Mouse (Mus musculus) cerebellum, postnatal 36 days (tissue): Measurements from ENCODE around the gene Pnmt.

Source experiments
- DNase-seq, 2 experiments: peaks; one replicate each; pipeline ENCODE4 v3.0.0; 2021 to 2022; ENCODE audit warnings: mixed read lengths in 2 of 2

Pnmt gene

GRCm38 (mm10) chr11:98385638-98386585 lies at the start of gene Pnmt:
Gene Pnmt, plus strand, starts transcription at chr11:98386450.
- DNase-seq: no peak

DNA sequence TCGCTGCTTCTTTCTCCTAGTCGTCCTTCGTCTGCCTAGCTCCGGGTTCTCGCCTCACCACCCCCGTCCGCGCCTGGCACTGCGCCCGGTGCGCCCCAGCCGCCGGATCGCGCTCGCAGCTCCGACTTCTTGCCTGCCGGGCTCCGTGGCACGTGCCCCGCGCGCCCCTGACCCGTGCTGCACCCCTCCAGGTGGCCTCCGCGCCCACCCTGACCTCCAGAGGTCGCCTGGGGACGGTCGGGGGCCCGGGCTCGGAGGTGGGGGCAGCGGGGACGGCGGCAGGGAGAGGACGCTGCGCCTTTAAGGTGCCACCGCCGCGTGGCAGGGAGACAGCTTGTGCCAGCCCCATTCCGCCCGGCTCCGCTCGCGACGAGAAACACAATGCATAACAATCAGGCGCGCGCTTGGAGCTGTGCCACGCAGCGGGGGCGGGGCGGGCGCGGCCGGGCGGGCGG lies 47.7 kb upstream of the Pnmt start:
- DNase-seq: peak; percentile 85 to 86

DNA sequence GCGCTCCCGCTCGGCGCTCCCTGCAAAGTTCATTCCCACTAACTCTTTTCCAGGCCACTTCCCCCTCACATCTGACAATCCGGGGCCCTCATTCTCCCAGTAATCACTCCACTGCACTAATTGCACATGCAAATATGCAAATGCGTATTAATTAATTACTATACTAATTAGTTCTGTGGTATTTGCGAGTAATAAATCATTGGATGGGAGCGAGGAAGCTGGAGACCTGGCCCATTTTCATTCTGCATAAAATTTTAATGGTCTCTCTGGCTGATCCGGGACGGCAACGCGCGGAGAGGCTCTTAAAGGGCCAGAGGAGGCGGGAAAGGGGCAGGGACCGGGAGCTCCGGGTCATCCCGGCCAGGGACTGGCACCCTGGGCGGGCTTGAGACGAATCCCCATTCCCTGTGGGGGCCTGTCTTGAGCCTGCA lies 47.2 kb upstream of the Pnmt start:
- DNase-seq: peak; percentile 55 to 66

DNA sequence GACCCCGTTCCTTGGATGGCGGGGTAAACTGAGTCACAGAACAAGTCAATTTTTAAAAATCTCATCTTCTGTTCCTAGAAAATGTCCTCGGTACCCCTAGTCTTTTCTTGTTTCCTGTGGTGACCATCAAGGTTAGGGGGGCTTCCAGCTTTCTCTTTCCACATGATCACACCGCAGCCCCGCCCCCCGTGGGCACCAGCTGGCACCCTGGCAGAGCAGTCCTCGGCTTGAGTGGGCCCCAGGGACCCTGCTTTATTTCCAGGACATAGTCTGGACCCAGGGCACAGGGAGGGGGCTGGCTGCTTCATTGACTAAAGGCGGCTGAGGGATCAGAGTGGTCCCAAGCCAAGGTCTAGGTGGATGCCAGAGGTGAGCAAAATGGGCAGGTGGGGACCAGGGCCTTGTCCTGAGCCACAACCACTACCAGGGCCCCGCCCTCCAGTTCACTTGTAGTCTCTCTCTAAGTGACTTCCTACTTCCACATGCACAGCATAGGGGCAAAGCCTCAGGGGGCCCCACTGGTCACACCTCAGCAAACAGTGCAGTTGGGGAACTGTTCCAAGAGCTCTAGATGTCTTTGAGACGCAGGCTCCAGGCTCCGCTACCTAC lies 46.5 kb upstream of the Pnmt start:
- DNase-seq: no peak

DNA sequence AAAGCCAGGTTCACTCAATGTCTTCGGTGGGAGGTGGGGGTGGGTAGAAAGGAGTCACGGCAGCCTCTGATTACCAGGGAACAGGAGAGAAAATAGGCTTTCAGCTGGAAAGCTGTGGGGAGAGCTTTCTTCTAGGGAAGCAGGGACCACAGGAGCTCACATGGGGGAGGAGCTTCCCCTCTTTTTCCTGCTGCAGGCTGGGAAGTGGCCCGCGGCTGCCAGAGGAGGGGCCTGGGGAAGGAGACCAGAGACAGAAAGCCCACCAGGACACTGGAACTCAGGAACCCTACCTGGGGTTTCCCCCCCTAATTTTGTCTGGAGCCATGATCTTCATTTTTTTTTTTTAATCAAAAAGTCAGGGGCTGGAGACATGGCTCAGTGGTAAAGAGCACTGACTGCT lies 45.7 kb upstream of the Pnmt start:
- DNase-seq: no peak

- no peak for DNase-seq
Measured at GRCm38 (mm10) chr11:98341174-98341573, 45.1 kb upstream of the Pnmt start.

DNA sequence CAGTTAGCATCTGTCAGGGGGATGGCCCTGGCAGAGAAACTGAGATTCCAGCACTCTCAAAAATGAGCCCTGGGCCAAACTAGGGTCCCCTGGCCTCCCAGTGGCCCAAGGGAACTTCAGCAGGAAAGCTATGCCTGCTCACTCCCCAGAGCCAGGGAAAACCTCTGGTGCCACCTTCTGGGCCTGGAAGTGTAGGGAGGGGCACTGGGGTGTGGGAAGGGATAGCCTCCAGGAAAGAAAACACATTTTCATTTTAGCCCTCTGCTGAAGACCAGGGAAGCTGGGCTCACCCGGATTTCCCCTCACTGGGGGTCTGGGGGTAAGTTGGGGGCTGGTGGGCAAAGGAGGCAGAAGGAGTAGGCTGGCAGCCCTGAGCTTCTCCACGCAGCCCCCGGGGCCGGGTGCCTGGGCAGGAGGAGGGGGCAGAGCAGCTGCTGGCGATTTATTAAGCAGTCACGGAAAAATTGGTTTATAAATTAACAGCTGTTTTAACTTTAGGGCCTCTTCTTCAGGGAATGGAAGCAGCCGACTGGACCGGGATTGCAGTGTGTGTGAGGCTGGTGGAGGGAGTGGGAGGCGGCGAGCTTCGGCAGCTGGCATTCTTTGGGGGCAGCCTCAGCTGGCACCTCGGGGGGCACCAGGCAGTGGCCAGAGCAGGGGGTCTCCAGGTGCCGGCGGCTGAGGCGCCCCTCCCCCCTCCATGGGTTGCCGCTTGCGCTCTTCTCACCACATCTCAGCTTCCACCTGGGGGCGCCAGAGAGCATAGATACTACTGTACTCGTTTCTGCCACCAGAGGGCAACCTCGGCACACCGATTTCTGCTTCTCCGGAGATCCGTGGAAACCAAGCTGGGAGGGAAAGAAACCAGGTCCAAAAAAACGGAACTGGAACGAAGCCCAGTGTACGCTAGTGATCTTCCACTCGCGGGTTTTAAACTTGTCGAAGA lies 44.0 kb upstream of the Pnmt start:
- DNase-seq: peak; percentile 96 to 100

DNA sequence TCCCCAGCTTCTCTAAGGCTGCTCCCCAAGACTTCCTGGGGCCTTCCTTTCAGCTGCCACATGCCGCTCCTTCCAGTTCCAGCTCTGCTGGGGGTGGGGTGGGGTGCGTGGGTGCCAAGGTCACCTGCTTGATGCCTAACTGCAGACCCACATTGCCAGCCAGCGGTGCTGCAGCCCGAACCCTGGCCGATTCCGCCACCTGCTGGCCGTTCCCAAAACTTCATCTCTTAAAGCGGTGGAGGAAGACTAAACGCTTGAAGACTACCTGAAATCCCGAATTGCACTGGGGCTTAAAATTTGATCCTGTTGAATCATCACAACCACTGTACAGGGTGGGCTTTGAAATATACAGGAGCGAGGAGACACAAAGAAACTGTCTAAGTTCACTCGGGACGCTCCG lies 41.0 kb upstream of the Pnmt start:
- peak; percentile 91 to 94 for DNase-seq

DNA sequence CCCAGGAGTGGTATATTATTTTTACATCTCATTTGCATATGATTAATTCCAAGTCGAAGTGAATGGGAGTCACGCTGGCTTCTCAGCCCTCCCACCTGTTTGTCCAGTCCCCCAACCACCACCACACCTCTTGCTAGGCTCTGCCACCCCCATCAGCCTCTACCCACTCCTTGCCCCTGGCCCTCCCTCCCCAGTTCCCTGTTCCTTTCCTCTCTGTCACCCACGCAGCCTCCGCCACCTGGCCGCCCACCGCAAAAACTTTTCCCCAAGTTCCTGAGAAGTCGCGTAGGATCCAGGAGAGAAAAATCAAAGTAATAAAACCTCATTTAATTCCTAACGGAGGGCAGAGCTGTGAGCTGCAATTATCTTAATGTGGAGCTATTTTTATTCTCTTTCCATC lies 40.1 kb upstream of the Pnmt start:
- no peak for DNase-seq

DNA sequence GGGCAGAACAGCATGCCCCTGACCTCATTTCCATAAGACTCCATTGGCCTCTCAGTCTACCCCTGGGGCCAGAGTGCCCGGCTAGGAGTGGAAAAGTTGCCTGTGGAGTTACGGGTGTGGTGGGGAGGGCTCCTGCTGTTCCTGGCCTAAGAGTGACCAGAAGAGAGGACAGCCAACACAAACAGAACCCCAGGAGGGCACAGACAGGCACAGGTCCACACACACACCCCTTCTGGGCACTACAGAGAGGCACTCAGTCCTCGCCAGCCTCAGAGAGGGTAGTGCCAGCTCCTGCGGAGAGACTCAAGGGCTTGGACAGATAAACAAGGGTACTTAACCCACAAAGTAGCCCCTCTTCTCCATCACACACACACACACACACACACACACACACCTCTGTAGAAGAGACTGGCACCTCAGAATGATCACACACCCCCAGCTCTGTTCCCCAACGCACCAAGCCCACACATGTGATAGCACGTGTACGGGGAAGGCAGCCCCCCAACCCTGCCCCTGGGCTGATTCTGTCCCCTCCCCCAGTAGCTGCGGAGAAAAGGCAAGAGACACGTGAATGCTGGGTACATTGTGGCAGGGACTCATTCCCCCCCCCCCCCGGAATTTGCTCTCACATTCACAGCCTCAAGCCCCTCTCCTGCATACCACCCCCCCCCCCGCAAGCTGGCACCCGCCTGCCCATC lies 38.7 kb upstream of the Pnmt start:
- peak in 1 of 2 experiments; percentile 43 for DNase-seq

GRCm38 (mm10) chr11:98348083-98348961 lies 37.9 kb upstream of the Pnmt start, which contains the start of gene Ppp1r1b:
Gene Ppp1r1b, plus strand, starts transcription at chr11:98348404.
- peak; percentile 72 to 76 for DNase-seq

- no peak for DNase-seq
Measured at GRCm38 (mm10) chr11:98349308-98349707, 36.9 kb upstream of the Pnmt start.

DNA sequence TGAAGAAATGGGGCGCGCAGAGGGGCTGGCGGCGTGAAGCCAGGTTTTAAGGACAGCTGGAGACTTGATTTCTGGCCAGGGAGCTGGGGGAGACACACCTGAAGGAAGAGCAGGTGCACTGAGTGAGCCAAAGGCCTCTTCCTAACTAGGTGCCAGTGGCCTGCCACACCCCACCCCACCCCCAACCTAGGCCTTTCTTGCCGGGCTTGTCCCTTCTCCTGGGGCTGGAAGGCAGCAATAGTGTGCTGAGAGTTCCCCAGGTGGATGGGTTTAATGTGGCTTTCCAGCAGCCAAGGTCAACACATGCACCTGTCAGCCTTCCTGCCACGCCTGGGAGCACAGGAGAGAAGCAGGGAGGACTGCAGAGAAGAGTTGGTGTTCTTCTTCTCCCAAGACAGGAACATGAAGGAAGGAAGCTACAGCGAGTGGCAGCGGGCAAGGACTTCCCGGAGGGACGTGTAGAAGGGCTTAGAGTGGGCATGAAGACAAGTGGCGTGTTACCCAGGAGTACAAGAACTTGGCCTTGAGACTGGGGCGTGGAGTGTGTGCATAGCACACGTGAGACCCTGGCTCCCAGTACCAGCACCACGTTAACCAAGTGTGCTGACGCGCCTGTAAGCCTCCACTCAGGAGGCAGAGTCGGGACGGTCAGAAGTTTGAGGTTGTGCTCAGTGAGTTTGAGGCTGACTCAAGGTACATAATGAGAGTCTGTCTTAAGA lies 33.8 kb upstream of the Pnmt start:
- no peak for DNase-seq

- DNase-seq: no peak
Measured at GRCm38 (mm10) chr11:98353651-98354211, 32.5 kb upstream of the Pnmt start.

DNA sequence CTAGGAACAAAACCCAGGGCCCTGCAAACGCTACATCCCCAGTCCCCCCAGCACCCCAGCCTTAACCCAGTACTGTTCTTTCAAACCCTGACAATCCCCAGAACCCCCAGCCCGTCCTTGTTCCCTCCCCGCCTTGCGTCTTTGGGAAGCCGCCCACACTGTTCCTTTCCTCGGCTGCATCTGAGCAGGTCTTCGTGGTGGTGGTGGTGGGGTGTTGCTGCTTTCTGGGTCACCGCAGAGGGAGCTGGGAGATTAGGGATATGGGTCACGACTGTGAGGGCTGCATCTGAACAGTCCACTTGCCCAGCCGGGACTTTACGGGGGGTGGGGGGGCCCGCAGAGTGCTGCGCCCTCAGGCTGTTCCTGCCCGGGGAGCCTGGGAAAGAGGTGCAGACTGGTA lies 31.8 kb upstream of the Pnmt start:
- no peak for DNase-seq

DNA sequence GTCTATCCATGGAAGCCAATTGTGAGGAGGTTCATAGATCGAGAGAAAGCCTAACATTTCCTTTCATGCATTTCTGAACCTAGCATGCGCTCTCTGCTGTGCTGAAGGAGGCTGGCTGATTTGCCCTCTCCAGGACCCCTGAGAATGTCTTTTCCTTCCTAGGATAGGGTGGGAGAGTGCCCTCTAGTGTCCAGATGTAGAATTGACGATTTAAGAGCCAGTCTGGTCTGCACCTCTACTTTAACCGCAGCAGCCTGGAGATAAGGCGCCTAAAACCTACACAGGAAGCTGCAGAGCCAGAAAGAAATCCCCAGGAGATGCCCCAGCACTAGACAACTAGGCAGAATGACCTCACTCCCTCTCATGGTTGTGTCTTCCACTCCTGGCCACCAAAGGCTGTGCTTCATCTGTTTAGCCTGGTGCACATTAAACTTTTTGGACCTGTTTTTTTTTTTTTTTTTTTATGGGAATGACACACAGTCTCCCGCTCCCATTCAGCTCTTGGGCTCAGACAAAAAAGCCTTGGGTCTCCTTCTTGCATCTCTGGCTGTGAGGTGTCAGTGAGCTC lies 30.4 kb upstream of the Pnmt start:
- peak in 1 of 2 experiments; percentile 62 for DNase-seq

DNA sequence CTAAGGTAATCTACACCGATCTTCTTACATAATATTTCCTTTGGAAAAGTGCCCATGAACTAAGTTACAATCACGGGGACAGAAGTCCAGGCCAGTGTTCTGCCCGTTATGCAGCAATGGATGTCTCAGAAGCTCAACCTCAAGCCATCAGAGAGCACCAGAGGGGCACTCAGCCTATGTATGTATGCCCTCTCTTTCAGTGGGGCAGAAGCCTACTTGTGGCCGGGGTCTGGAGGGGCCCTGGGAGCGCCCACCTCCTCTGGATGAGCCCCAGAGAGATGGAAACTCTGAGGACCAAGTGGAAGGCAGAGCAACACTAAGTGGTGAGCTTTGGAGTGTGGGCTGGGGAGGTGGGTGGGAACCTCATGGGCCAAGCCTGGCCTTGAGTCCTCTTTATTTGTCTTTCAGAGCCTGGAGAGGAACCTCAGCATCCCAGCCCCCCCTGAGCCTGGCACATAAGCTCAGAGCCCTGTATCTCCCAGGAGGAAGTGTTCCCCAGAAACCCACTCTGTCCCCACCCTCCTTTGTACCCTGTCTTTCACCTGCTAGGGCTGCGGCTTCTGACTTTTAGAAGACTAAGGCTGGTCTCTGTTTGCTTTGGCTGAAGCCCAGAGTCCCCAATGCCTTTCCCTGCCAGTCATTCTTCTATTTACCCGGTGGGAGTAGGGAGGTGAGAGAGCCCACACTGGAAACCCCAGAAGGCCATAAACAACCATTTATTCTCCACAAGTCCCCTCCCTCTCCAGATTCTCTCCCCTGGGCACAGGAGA lies 29.4 kb upstream of the Pnmt start:
- no peak for DNase-seq

- DNase-seq: no peak
Measured at GRCm38 (mm10) chr11:98357396-98358160, 28.7 kb upstream of the Pnmt start.
